Mouse (Mus musculus) stomach, postnatal 0 days (tissue): ENCODE measurements around the gene Fbxo30.

Experiments
- CTCF ChIP-seq: IDR thresholded peaks from 2 replicates; pipeline ENCODE4 v1.5.1; 2016; ENCODE audit warnings: antibody characterized with exemption, low read depth, mild to moderate bottlenecking, moderate library complexity
- EP300 ChIP-seq: optimal IDR thresholded peaks from 2 replicates; pipeline ENCODE3; 2016; ENCODE audit warnings: antibody characterized with exemption

- TF ChIP-seq CTCF, result peak; percentile 48
- no peak for TF ChIP-seq EP300
Observed at GRCm38 (mm10) chr10:11344536-11345468, 63.7 kb downstream of the Fbxo30 start.
